Mouse (Mus musculus): ENCODE measurements around the gene Gdpd4.
A peak's percentile ranks its signal among the peaks of the same experiment; 100 is the strongest.

Gdpd4 gene

DNA sequence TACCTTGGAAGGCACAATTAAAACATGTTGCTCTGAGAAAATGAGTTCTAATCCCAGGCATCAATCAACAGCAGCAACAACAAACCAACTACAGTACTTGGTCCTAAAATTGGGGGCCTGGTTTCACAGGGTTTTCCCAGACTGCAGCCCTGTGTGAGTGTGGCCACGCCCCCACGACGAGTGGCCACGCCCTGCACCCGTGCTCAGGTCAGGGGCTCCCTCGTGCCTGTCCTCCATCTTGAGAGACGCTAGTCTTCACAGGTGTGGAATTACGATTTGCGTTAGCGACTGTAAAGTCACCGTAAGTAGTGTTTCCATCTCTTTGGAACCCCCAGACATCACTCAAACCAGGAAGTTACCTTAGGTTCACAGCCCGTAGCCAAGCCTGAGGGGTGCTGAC is at the start of gene Gdpd4:
Gene Gdpd4, plus strand, starts transcription at position 214 of the 400 bp plus-strand sequence.
- no peak for DNase-seq (ENCODE audit: low spot score in 2 of 2)

GRCm38 (mm10) chr7:97872396-97872795 is 47.4 kb upstream of the Gdpd4 start:
- DNase-seq (ENCODE audit: low spot score in 2 of 2): no peak

GRCm38 (mm10) chr7:97873317-97873716 is 46.4 kb upstream of the Gdpd4 start:
- no peak for DNase-seq (ENCODE audit: low spot score in 2 of 2)

DNA sequence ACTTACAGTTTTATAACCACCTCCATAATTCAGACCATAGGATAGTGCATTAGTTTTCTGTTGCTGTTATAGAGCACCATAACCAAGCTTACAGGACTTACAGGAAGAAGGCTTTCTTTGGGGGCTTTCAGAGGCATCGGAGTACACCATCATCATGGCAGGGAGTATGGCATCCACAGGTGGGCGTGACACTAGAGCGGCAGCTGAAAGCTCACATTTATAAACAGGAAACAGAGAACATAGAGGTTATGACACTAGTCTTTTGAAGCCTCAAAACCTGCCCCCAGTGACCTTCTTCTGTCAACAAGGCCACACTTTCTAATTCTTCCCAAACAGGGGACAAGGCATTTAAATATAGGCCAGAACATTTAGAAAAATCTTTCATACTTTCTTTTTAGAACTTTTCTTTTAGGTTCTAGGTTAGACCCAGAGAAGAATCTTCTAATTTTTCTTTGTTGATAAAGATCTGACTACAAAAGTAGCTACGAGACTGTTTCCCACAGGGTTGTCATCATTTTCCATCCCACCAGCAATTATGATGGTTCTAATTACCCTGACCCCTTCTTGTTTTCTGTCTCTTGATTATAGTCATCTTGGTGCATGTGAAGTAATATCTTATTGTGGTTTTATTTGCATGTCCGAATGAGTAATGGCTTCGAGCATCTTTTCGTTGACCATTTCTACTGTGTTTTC is 41.8 kb upstream of the Gdpd4 start:
- no peak for DNase-seq (ENCODE audit: low spot score in 2 of 2)

GRCm38 (mm10) chr7:97911646-97912045 is 8.1 kb upstream of the Gdpd4 start:
- no peak for DNase-seq (ENCODE audit: low spot score in 2 of 2)

DNA sequence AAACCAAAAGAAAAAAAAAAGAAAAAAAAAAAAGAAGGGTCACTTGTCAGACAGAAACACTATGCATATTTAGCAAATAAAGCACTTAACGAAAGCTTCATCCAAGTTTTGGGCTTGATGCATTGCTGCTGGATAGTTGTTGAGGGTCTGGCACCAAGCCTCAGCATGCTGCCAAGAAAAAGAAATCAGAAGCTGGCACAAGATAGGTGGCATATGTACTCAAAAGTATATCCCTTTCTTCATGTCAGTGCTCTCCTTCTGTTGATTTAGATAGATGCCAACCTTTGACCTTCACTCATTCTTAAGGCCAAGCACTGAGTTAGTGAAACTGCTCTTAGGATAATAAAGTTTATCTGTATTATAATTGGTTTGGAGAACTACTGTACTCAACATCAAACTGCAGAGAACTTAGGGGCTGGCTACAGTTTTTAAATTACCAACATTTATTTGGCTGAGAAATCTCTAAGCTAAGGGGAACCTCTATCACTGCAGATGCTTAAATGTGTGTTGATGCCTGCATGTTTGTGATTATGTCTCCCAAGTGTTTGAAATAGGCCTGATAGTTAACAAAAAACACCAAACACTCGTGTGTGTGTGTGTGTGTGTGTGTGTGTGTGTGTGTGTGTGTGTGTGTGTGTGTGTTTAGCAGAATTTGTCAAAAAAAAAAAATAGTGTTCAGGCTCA is 4.8 kb upstream of the Gdpd4 start:
- DNase-seq (ENCODE audit: low spot score in 2 of 2): no peak

DNA sequence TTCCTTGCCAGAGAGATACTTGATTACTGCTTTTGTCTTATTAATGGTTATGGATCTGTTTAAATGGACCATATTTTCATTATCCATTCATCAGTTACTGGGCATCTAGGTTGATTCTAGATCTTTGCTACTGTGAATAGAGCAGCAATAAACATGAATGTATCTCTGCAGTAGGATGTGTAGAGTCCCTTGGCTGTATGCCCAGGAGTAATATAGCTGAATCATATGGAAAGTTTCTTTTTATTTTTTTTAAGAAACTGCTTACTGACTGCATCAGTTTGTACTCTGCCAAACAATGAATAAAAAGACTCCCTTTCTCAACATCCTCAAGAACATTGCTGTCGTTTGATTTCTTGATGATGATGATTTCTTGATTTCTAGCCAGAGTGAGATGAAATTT is 6.1 kb downstream of the Gdpd4 start:
- no peak for DNase-seq (ENCODE audit: low spot score in 2 of 2)

DNA sequence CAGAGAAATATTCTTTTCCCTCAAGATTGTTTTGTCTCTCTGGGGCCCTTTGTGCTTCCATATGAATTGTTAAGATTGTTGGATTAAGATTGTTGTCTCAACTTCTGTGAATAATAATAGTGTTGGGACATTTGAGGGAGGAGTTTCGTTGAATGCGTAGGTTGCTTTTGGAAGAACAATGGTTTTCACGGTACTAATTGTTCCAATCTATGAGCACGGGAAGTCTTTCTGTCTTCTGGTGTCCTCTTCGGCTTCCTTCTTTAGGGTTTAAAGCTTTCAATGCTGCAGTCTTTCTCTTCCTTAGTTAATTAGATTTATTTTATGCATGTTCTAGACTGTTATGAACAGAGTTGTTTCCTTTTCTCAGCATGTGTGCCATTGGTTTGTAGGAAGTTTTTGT is 7.2 kb downstream of the Gdpd4 start:
- no peak for DNase-seq (ENCODE audit: low spot score in 2 of 2)

GRCm38 (mm10) chr7:97944485-97944884 is 24.7 kb downstream of the Gdpd4 start:
- no peak for DNase-seq (ENCODE audit: low spot score in 2 of 2)

DNA sequence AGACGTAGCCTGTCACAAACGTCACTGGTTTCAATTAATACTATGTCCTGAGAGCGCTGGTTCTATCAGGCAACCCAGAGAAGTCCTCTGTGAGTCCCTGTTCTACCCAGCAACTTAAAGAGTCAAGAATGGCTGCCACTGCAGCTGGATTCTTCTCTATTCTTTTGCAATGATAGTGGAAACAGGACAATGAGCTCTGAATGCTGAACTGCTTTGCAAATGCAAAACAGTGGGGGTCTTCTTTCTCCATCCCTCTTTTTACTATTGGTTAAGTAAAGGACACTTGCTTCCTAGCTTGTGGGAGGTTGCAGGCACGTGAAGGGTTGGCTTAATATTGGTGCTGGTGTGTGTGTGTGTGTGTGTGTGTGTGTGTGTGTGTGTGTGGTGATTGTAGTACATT is 52.7 kb downstream of the Gdpd4 start:
- no peak for DNase-seq (ENCODE audit: low spot score in 2 of 2)

DNA sequence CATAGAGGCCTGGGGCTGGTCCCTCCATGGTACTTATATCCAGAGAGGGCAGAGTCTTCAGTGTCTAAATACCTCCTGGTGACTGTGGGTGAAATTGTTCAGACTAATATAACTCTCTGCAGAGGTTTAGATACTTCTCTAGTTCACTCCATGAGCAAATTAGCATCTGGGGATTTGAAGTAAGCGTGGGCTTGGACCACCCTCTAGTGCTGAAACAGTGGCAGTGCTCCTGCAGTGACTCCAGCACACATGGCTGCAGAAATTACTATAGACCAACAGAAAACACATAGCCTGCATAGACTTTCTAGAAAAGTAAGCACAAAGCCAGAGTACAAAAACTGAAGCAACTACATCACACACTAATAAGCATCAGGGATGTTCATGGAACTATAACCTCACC is 57.7 kb downstream of the Gdpd4 start:
- DNase-seq (ENCODE audit: low spot score in 2 of 2): peak in 1 of 2 experiments; percentile 26

DNA sequence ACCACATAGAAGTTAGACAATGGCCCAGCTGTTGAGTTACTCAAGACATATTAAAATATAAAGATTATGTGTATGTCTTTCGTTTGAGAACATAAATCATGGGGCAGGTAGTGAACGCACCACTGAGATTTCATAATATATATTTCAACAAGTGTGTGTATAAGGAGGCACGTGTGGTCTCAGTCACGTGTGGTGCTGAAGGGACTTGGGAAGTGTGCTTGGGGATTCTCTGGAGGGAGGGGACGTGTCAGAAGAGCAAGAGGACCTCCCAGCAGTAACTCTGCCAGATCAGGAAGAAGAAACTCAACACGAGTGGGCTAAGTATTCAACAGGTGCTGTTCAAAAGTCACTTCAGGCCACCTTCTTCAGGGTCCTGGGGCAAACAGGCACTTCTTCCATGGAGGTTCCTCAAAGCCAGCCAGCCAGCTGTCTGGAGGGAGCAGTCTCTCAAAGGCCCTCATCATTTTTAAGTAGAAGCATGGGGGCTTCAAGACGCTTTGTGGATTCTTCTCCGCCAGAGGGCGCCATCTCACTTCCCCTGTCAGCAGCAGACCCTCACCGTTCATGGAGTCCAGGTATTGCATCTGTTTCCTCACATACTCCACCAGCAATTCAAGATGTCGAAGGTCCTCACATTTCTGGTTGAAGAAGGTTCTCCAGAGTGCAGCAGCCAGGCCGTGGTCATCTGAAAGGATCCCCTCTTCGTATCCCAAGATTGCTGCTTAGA is 64.5 kb downstream of the Gdpd4 start:
- no peak for DNase-seq (ENCODE audit: low spot score in 2 of 2)

- DNase-seq (ENCODE audit: low spot score in 2 of 2): no peak
Observed at GRCm38 (mm10) chr7:98002617-98003016, 82.9 kb downstream of the Gdpd4 start.

GRCm38 (mm10) chr7:98048101-98048824 is 128.5 kb downstream of the Gdpd4 start:
- no peak for DNase-seq (ENCODE audit: low spot score in 2 of 2)

DNA sequence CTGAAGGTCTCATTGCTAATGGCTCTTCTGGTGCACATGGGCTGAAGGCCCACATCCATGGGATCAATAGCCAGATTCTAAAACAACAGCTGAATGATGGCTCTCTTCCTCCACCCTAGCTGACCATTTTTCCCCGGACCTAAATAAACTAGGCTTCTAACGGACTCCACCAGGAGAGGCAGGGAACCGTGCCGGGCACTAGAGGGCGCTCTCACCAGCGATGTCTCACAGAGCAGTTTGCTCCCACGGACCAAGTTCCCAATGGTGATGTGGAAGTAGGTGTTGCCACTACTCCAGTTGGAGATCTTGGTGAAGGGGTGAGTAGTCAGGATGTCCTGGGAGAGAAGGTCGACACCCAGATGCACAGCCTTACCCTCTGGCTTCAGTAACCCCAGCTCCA is 132.2 kb downstream of the Gdpd4 start:
- no peak for DNase-seq (ENCODE audit: low spot score in 2 of 2)

- DNase-seq (ENCODE audit: low spot score in 2 of 2): no peak
Observed at GRCm38 (mm10) chr7:98054461-98054860, 134.7 kb downstream of the Gdpd4 start.

DNA sequence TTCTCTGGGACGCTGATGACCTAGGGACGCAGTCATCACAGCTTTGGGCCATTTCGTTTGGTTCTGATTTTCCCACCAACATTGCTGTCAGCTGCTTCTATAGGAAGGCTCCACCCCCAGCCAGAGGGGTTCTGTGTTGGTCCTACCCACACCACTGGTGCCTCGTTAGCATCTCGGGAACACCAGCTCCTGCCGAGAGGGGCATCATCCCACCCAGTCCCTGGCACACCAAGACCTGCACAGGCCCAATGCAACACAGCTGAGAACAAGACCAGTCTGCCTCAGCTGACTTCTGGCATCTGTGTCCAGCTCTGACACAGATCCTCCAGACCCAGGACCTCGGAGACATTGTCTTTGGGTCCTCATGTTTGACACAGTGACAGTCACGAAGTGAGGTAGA is 135.2 kb downstream of the Gdpd4 start:
- no peak for DNase-seq (ENCODE audit: low spot score in 2 of 2)

GRCm38 (mm10) chr7:98066229-98066628 is 146.5 kb downstream of the Gdpd4 start:
- DNase-seq (ENCODE audit: low spot score in 2 of 2): no peak

DNA sequence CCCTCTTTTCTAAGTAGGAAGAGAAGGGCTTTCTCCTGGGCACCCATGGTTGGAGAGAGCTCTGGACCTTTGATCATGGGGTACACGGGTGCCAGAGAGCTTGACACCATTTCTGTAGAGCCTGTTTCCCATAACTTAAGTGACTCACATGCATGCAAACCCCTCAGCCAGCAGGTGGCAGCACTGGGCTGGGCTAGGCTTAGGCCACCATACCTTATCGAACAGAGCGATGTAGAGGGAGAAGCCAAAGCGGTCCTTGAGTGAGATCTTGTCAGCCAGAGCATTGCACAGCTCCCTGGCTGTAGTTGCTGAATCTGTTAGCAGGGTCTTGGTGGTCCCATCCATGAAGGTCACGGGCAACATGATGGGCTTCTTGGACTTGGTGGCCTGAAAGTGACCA is 151.9 kb downstream of the Gdpd4 start:
- peak; percentile 66 to 89 for DNase-seq (ENCODE audit: low spot score in 2 of 2)

DNA sequence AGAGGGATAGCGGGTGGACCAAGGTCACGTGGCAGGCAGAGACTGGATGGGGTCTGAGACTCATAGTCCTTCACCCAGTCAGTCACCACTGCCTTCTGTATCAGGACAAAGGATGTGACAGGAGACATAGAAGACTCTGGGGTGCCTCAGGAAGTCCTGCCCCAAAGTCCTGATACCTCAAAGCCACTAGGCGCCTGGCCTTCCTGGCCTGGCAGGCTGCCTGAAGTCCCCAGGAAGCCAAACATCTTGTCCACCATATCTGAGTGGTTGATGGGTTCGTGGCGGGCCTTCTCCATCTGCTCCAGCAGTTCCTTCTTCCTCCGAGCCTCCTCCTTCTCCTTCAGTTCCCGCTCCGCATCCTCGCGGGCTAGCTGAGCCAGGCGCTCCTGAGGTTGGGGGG is 157.7 kb downstream of the Gdpd4 start:
- no peak for DNase-seq (ENCODE audit: low spot score in 2 of 2)

GRCm38 (mm10) chr7:98082376-98082775 is 162.6 kb downstream of the Gdpd4 start:
- no peak for DNase-seq (ENCODE audit: low spot score in 2 of 2)
